Mouse (Mus musculus) spleen, adult 2 months (tissue): ENCODE data around the gene Frrs1.
"Not testable (repeated sequence)": the region's sequence is repeated elsewhere in the genome, so short reads cannot be mapped to it uniquely, and the experiment has no call there.

Experiments
- CTCF ChIP-seq: fragments of 200-500 bp; IDR thresholded peaks from 2 replicates; pipeline ENCODE4 v1.5.1; 2011; ENCODE audit warnings: mild to moderate bottlenecking, inconsistent platforms; ENCODE audit not compliant: insufficient read depth, insufficient read length, insufficient replicate concordance; ENCODE audit errors: extremely low read depth
- POLR2A ChIP-seq: fragments of 200-500 bp; IDR thresholded peaks from 2 replicates; pipeline ENCODE4 v1.6.1; 2011; ENCODE audit warnings: low read depth, low read length, inconsistent platforms

DNA sequence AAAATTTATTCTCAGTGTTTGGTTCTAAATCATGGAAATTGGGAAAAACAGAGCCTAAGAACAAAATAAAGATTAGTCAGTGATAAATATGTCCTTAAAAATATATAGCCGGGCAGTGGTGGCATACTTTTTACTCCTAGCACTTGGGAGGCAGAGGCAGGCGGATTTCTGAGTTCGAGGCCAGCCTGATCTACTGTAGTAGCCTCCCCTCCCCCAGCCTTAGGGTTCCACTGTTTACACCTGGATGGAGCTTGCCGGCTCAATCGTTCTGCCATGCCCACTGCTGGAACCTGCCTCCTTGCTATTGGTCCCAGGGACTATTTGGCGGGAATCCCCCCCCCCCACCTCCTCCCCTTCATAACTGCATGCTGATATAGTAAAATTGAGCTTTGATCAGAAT lies 48.9 kb upstream of the Frrs1 start:
- not testable (repeated sequence) for TF ChIP-seq POLR2A, CTCF
